Mouse (Mus musculus): ENCODE results near the gene Mypn.

Gene Mypn

DNA sequence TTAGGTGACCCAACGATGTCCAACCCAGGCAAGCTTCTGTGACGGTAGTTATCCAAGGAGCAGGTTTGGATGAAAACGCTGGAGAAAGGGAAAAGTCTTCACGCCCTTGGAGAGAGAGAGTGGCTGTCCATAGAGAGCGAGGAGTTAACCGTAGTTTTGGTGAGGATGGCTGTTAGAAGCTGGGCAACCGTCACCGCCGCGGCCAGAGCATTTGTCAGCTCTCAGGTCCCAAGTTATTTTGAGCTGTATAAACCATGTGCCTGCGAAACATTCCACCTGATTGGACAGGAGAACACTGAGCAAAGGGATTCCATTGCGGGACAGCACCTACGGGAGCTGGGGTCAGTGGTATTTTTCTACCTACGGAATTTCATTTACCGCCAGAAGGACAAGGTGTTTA is at the start of gene Mypn:
Mypn (minus strand) TSS at position 225 of the 400 bp plus-strand sequence.
- no peak for DNase-seq (ENCODE audit: extremely low read depth, low read depth, low spot score)

GRCm38 (mm10) chr10:63248421-63248820 is 44.7 kb upstream of the Mypn start:
- no peak for DNase-seq (ENCODE audit: extremely low read depth, low read depth, low spot score)

DNA sequence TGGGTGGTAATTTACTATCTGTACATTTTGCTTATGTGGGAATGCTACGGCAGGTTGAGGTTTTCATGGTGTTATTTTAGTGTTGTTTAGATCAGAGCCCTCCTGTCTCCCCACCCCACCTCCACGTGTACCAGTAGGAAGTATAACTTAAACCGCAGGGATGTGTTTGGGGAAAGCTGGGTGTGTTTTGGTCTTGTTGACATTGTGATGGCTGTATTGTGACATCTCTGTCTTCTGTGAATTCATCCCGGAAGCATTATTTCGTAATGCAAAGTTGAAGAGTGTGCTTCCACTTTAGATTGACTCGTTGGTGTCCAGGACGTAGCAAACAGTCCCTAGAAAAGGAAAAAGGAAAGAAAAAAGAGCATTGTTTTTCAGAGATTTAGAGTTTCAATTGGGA is 43.7 kb upstream of the Mypn start:
- DNase-seq (ENCODE audit: extremely low read depth, low read depth, low spot score), result peak; percentile 51

DNA sequence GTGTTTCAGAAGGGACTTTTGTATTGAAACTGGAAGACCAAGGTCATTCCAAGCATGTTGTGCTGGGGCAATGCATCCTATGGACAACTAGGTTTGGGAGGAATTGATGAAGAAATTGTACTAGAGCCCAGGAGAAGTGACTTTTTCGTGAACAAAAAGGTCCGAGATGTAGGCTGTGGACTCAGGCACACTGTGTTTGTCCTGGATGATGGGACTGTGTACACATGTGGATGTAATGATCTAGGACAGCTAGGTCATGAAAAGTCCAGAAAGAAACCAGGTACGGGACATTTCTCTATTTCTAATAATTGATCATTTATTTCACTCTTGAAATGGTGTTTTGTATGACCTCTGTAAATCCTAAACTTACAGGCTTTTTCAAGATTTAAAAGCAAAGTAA is 42.1 kb upstream of the Mypn start:
- no peak for DNase-seq (ENCODE audit: extremely low read depth, low read depth, low spot score)

DNA sequence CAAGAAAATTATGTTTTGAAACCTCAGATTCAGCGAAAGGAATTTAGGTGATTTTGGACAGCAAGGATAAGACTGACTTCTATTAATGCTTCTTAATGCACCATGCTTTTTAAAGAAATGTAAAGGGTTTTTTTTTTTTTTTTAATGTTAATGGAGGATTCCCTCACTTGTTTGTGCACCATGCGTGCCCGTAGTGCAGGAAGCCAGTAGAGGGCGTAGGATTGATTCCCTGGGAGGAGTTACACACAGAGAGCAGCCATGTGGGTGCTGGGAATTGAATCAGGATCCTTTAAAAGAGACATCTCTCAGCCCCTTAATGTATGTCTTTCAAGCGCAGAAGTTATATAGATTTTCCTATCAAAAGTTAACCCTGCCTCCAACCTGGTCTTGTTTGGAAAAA is 41.0 kb upstream of the Mypn start:
- no peak for DNase-seq (ENCODE audit: extremely low read depth, low read depth, low spot score)

GRCm38 (mm10) chr10:63244055-63244671 is 40.4 kb upstream of the Mypn start:
- no peak for DNase-seq (ENCODE audit: extremely low read depth, low read depth, low spot score)

- peak; percentile 18 for DNase-seq (ENCODE audit: extremely low read depth, low read depth, low spot score)
Observed at GRCm38 (mm10) chr10:63243493-63244054, 39.8 kb upstream of the Mypn start, which contains the start of gene Herc4. TSS of gene Herc4 (plus strand) at chr10:63243810.

GRCm38 (mm10) chr10:63242798-63243435 is 39.2 kb upstream of the Mypn start:
- peak; percentile 46 for DNase-seq (ENCODE audit: extremely low read depth, low read depth, low spot score)

DNA sequence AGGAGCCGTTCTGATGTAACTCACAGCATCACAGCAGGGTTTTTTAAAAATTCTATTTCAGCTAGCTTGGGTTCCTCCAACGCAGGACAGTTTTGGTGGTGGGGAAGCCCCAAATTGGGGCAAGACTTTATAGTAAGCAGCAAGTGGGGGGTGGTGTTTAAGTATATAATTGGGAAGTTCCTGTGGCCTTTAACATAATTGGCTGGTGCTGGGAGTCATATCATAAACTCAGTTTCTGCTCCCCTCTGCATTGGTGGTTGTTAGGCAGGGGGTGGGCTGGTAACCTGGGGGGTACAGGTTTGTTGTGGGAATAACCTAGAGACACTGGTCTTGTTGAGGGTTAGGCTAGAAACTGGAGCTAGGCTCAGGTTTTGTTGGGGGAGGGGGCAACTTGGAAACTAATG is 37.1 kb upstream of the Mypn start:
- DNase-seq (ENCODE audit: extremely low read depth, low read depth, low spot score), result no peak

DNA sequence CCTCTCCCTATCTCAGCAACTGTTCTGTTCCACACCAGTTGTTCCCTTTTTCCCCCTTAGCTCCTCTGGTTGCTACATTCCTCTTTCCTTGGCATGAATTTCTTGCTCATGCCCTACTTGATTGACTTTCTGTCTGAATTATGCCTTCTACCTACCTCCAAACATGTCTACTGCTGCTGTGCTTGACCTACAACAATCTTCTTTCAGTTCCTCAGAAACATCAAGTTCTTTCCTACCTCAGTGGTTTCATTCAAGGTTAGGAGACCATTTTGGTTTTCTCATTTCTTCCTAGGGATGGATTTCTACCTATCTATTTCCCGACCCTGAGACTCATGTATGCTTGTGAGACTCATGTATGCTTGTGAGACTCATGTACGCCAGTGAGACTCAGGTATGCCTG is 36.1 kb upstream of the Mypn start:
- DNase-seq (ENCODE audit: extremely low read depth, low read depth, low spot score), result no peak

GRCm38 (mm10) chr10:63238090-63238489 is 34.3 kb upstream of the Mypn start:
- DNase-seq (ENCODE audit: extremely low read depth, low read depth, low spot score), result no peak

DNA sequence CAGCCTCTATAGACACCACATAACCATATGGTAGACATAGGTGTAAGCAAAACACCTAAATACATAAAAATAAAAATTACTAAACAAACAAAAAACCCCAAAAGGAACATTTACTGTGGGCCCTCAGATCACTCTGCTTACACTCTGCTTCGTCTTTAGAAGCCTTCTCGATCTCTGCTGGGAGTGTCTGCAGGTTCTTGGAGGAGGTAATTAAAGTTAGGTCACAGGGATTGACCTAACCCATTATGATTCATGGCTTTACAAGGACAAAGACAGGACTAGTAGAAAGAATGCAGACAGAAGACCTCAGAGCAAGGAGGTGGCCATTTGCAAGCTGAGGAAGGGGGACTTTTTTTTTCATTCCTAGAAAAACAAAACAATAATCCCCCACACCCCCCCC is 33.5 kb upstream of the Mypn start:
- no peak for DNase-seq (ENCODE audit: extremely low read depth, low read depth, low spot score)

DNA sequence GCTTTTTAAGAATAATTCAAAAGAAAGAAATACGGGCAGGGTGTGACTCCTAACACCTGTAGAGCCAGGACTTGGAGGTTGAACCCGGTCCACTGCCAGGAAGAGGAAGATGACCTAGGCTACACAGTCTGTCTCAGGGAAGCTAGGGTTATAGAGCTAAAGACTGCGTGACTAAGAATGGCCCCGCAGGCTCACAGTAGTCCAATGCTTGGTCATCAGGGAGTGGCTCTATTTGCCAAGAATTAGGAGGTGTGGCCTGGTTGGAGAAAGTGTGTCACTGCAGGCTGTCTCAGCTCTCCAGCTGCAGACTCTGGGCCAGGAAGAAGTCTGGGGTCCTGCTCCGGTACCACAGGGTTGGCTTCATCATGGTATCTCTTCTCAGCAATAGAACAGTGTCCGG is 32.9 kb upstream of the Mypn start:
- DNase-seq (ENCODE audit: extremely low read depth, low read depth, low spot score), result no peak

GRCm38 (mm10) chr10:63235889-63236288 is 32.1 kb upstream of the Mypn start:
- DNase-seq (ENCODE audit: extremely low read depth, low read depth, low spot score), result no peak

- no peak for DNase-seq (ENCODE audit: extremely low read depth, low read depth, low spot score)
Observed at GRCm38 (mm10) chr10:63234133-63234532, 30.4 kb upstream of the Mypn start.

DNA sequence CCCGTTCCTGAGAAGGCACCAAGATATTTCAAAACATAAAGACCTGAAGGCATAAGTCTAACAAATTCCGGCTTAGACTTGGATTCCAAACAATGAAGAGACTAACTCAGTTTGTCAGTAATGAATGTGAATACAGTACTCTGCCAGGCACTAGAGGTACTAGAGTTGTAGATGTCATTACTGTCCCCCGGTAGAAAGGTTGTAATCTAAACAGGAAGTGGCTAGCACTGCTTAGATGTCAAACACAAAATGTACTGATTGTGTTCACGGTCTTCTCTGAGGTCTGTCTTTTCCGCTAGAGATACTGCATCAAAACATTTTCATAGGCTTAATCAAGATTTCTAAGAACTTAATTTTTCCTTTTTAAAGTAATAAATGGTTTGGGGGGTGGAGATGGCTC is 27.9 kb upstream of the Mypn start:
- no peak for DNase-seq (ENCODE audit: extremely low read depth, low read depth, low spot score)

DNA sequence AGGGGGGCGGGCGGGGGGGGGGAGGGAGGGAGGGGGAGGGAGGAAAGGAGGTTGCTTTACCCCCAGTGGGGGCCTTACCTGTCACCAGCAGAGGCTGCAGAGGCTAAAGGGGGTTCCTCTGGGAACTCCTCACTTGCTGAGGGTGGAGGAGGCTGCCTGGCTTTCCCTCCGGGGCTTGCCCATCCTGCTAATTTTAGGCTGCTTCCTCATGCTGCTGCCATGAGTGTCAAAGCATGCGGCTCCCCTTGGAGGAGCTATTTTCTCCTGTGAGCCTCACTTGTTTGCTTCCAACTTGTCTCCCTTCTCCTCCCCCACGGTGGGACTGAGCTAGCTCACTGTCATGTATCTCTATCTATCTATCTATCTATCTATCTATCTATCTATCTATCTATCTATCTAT is 27.1 kb upstream of the Mypn start:
- DNase-seq (ENCODE audit: extremely low read depth, low read depth, low spot score), result no peak

GRCm38 (mm10) chr10:63230266-63230665 is 26.5 kb upstream of the Mypn start:
- no peak for DNase-seq (ENCODE audit: extremely low read depth, low read depth, low spot score)

DNA sequence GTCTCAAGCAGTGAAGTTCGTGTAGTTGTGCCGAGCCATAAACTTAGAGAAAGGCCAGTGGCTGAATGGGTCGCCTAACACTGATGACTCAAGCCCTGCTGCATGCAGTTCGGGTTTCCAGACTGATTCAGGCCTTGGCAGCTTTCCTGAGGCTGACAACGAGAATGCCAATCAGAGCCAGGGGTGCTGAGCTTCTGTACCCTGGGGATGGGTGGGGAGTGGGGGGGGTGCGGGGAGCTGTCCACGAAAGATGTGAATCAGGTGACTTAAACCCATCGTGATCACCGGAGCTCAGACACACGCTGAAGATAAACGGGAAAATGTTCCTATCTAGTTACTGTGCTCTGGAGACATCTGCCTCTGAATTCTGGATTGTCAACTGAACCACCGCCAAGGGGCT is 20.6 kb upstream of the Mypn start:
- DNase-seq (ENCODE audit: extremely low read depth, low read depth, low spot score), result no peak

DNA sequence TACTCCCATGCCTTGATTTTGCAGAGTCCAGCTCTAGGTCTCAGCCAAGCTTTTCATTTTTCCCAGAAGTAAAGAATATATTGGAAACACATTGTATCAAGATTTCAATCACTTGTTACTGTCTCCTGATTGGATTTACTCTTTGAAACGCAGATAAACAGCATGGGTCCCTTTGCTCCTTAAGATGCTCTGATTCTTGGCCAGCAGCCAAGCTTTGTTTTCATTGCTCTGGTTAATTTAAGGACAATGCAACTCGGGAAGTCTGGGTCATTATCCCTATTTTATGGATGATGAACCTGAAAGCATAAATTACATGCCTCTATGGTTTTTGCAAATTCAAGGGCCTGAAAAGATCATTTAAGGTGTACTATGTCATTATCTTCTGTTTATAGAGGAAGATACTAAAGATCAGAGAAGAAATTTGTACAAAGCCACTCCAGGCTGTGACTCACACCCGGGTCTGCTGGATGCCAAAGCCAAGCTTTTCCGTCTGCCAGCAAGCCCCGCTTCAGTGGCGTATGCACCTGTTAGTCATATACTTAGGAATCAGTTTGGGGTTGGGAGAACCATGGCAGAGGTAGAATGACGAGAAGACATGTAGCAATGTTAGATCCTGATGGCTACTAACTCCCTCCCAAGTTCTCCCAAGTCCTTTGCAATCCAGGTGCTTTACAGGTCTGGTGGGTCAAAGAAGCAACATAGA is 17.5 kb upstream of the Mypn start:
- no peak for DNase-seq (ENCODE audit: extremely low read depth, low read depth, low spot score)

GRCm38 (mm10) chr10:63208871-63209270 is 5.1 kb upstream of the Mypn start:
- DNase-seq (ENCODE audit: extremely low read depth, low read depth, low spot score), result no peak

DNA sequence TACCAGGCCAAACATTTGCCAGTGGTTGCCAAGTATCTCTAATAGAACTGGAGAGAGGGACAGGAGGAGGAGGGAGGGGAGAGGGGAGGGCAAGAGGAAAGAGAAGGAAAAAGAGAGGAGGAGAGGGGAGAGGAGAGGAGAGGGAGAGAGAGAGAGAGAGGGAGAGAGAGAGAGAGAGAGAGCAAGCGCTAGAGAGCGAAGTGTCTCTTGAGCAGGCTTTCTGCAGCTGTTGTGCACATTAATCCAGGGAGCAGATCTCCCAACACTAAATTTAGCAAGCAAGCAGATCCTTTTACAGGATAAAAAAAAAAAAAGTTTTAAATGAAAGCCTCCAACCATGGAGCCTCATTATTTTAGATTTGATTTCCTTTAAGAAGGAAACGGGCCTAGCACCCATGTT is 750 bp downstream of the Mypn start:
- DNase-seq (ENCODE audit: extremely low read depth, low read depth, low spot score), result no peak
